Mouse (Mus musculus) retina, postnatal 7 days (tissue): Measurements from ENCODE around the gene Fras1.

Source experiments
- DNase-seq: peaks from one replicate; pipeline ENCODE4 v3.0.0-alpha.2; 2012; ENCODE audit warnings: low read depth, low spot score

Fras1 gene

GRCm38 (mm10) chr5:96373567-96373985 is at the start of gene Fras1:
Fras1 (plus strand) TSS chr5:96373955.
- DNase-seq: peak; percentile 34

GRCm38 (mm10) chr5:96331048-96331737 is 42.6 kb upstream of the Fras1 start:
- no peak for DNase-seq

- DNase-seq: no peak
Measured at GRCm38 (mm10) chr5:96331738-96332070, 42.1 kb upstream of the Fras1 start.

GRCm38 (mm10) chr5:96333963-96334362 is 39.8 kb upstream of the Fras1 start:
- peak; percentile 29 for DNase-seq

GRCm38 (mm10) chr5:96340564-96340963 is 33.2 kb upstream of the Fras1 start:
- no peak for DNase-seq

- peak; percentile 13 for DNase-seq
Measured at GRCm38 (mm10) chr5:96344983-96345382, 28.8 kb upstream of the Fras1 start.

GRCm38 (mm10) chr5:96351963-96352362 is 21.8 kb upstream of the Fras1 start:
- DNase-seq: no peak

- DNase-seq: no peak
Measured at GRCm38 (mm10) chr5:96363950-96364349, 9.8 kb upstream of the Fras1 start.

- DNase-seq: no peak
Measured at GRCm38 (mm10) chr5:96365590-96365989, 8.2 kb upstream of the Fras1 start.

- no peak for DNase-seq
Measured at GRCm38 (mm10) chr5:96367260-96367659, 6.5 kb upstream of the Fras1 start.

- DNase-seq: no peak
Measured at GRCm38 (mm10) chr5:96373106-96373505, 649 bp upstream of the Fras1 start.

GRCm38 (mm10) chr5:96373986-96374901 is 489 bp downstream of the Fras1 start:
- peak; percentile 30 for DNase-seq

- no peak for DNase-seq
Measured at GRCm38 (mm10) chr5:96375391-96375831, 1.7 kb downstream of the Fras1 start.

GRCm38 (mm10) chr5:96376216-96376615 is 2.5 kb downstream of the Fras1 start:
- no peak for DNase-seq

GRCm38 (mm10) chr5:96386138-96386933 is 12.6 kb downstream of the Fras1 start:
- DNase-seq: no peak

- DNase-seq: no peak
Measured at GRCm38 (mm10) chr5:96388306-96388705, 14.6 kb downstream of the Fras1 start.

GRCm38 (mm10) chr5:96389963-96390623 is 16.3 kb downstream of the Fras1 start:
- no peak for DNase-seq

- DNase-seq: no peak
Measured at GRCm38 (mm10) chr5:96391086-96391485, 17.3 kb downstream of the Fras1 start.

- DNase-seq: no peak
Measured at GRCm38 (mm10) chr5:96394947-96395346, 21.2 kb downstream of the Fras1 start.

- DNase-seq: no peak
Measured at GRCm38 (mm10) chr5:96395786-96396650, 22.3 kb downstream of the Fras1 start.
